ENCODE assay signal across 7 mouse cellular contexts in the genomic region with DNA sequence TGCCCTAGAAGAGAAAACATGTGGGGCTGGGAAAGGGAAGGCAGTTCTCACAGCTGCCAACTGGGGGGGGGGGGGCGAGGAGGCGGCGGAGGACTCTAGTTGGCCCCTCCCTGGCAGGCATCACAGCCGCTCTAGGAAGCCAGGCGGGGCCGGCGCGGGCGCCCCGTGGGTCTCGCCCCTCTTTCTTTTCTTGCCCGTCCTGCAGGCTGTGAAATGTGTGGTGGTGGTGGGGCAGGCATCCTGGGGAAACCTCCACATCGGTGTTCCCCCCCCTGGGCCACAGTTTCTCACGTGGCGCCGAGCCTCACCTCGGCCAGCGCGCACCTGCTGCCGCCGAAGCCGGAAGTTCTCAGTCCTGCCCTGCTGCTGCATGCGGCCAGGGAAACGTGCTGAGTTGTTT. TPM values are rescaled to one million over a fixed set of nuclear protein-coding genes. Genes with fewer than 3 reads are reported as not detected.
DNase-seq lines count a peak whose midpoint lies in the region; ATAC-seq lines count a peak whose summit lies in the region.

No protein-coding gene starts in this region.

- peak; percentile 88 for DNase-seq in CD4-positive helper T cell, adult 2 months (ENCODE audit: low read depth, low spot score)
- DNase-seq in ES-CJ7 (ENCODE audit: low read depth, low spot score): peak; percentile 36
- peak; percentile 10 for DNase-seq in lung, postnatal 36 days
- DNase-seq in layer of hippocampus, adult 11-12 months (ENCODE audit: low spot score): no peak
- DNase-seq in adrenal gland, postnatal 14 days: no peak
- no peak for DNase-seq in right cerebral cortex, postnatal 4 days

- peak; percentile 67 to 77 for ATAC-seq in hematopoietic stem cell, adult 5-6 weeks (replicated peaks in 1 of 2; ENCODE audit: insufficient read depth in 1 of 2, low FRiP score in 2 of 2, low TSS enrichment in 1 of 2, low read depth in 1 of 2, poor library complexity in 2 of 2, severe bottlenecking in 2 of 2)

RNA-seq across cellular contexts. Expression of gene Dnaaf1, which starts 10.9 kb away (rescaled TPM):
- not detected in 2 replicates for total RNA-seq in hematopoietic stem cell, adult 5-6 weeks (2017)
- total RNA-seq in adrenal gland, postnatal 14 days (2021): not detected in 2 replicates

RNA-seq across cellular contexts. Expression of gene Hsdl1, which starts 10.9 kb away (rescaled TPM):
- 28.0 and 31.6 TPM in 2 replicates for total RNA-seq in hematopoietic stem cell, adult 5-6 weeks (2017)
- 25.6 and 30.1 TPM in 2 replicates for total RNA-seq in adrenal gland, postnatal 14 days (2021)

RNA-seq across cellular contexts. Expression of gene Taf1c, which starts 19.1 kb away (rescaled TPM):
- total RNA-seq in hematopoietic stem cell, adult 5-6 weeks (2017): 7.9 and 12.7 TPM in 2 replicates
- 11.9 and 13.3 TPM in 2 replicates for total RNA-seq in adrenal gland, postnatal 14 days (2021)

RNA-seq across cellular contexts. Expression of gene Adad2, which starts 26.6 kb away (rescaled TPM):
- not detected in 2 replicates for total RNA-seq in hematopoietic stem cell, adult 5-6 weeks (2017)
- not detected in 2 replicates for total RNA-seq in adrenal gland, postnatal 14 days (2021)

RNA-seq across cellular contexts. Expression of gene Mbtps1, which starts 27.4 kb away (rescaled TPM):
- total RNA-seq in hematopoietic stem cell, adult 5-6 weeks (2017): 45.5 and 51.2 TPM in 2 replicates
- 101 and 109 TPM in 2 replicates for total RNA-seq in adrenal gland, postnatal 14 days (2021)

Comparison
In these comparisons a context has a peak if more than half of its experiments do, and no peak if none do; other contexts are left out.
1. DNase-seq: peak in CD4-positive helper T cell, adult 2 months (single experiment), ES-CJ7 (single experiment) and lung, postnatal 36 days (single experiment); none in layer of hippocampus, adult 11-12 months (single experiment), adrenal gland, postnatal 14 days (single experiment) and right cerebral cortex, postnatal 4 days (single experiment).